Mouse (Mus musculus): ENCODE results near the gene Angptl4.

DNA sequence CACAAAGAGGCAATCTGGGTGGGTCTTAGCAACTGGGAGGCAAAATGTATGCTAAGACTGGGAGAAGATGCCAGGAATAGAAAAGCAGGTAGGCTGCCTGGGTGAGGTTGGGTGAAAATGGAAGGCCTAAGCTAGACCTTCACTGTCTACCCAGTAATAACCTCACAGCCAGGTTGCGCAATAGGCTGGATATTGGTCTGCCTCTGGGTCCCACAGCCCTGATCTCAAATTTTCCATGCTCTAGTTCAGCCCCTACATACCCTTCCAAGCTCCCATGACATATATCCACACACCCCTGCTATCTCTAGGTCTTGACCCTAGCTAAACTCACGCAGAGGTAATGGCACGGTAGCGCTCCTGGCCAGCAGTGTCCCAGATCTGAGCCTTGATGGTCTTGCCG is 32.2 kb downstream of the Angptl4 start:
- TF ChIP-seq TAL1 (IDR thresholded peaks at IDR 0.05; ENCODE audit: low read length), result no peak
- TF ChIP-seq GATA1 (IDR thresholded peaks at IDR 0.05; ENCODE audit: low read length), result no peak

Measured in erythroblast, embryonic 14.5 days (primary cell).